Mouse (Mus musculus): ENCODE measurements around the gene H13. TPM values are rescaled to one million over a fixed set of nuclear protein-coding genes. Genes with fewer than 3 reads are reported as not detected.
A peak's percentile ranks its signal among the peaks of the same experiment; 100 is the strongest.

H13 gene
- total RNA-seq (2021): 100 to 1,000 TPM; 169 to 173 TPM
- long read RNA-seq, experiment 1, full-length matches to known transcripts: 350 of 451 reads
- long read RNA-seq, experiment 1, partial matches to known transcripts: 71 of 451 reads
- long read RNA-seq, experiment 1, other reads (novel, unspliced or antisense): 30 of 451 reads
- long read RNA-seq, experiment 2, full-length matches to known transcripts: 140 of 183 reads
- long read RNA-seq, experiment 2, partial matches to known transcripts: 28 of 183 reads
- long read RNA-seq, experiment 2, other reads (novel, unspliced or antisense): 15 of 183 reads

DNA sequence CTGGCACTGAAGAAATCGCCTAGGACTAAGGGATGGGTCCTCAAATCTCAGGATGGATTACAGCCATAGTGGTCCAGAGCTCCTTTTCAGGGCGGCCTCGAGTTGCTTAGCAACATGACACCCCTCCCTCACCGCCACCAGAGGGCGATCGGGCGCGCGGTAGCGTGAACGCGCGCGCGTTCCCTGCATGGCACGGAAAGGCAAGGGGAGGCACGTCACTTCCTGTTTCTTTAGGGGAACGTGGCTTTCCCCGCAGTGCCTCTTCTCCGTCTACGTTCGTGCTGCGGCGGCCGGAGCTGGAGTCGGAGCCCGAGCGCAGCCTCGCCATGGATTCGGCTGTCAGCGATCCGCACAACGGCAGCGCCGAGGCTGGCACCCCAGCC is at the start of gene H13:
Gene H13 (plus strand): TSS at position 206 of the 383 bp plus-strand sequence.
- peak; percentile 93 for DNase-seq

DNA sequence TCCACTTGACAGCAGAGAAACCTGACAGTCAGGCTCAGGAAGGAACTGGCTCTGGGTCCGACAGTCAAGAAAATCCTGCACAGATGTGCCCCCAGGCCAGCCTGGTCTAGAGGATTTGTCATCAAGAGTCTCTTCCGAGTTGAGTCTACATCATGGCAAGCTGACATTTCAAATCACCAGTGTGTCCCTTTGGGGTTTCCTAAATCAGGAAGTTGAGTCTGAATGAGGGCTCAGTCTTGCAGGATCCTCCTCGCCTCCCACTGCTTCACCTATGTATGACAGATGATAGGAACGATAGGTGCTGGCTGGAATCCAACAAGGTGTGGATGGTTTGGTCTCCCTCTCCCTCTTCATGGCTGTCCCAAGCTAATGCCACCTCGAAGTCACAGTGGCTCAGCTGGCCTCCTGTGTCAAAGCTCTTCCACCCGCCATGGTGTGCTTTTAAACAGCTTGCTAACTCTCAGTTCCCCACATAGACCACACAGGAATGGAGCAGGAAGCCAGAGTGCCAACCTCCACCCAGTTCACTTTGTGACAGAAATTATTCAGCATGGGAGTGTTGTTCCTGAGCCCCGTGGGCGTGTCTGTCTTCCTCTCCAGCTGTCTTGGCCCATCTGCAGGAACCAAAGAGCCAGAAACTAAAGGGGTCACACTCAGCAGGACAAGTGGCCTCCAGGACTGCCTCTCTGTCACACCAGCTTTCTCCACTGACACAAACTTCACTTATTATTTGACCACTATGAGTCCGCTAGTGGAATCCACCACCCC is 48.7 kb upstream of the H13 start:
- no peak for DNase-seq

DNA sequence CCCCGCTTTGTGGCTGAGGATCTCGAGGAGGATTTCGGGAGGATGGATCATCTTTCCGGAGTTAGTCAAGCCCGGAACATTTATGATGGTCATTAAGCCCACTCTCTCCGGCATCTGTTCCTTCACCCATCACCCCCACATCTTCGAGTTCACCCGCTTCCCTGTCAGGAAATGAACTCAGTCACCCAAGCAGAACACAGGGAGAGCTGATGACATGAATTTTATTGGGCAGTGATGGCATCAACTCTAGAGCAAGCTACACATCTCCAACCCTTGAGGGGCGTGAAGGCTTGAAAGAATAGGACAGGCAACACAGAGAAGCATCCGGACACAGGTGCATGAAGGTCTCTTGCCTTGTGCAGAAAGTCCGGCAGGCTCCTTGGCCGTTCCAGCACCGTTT is 47.1 kb upstream of the H13 start:
- DNase-seq: no peak

DNA sequence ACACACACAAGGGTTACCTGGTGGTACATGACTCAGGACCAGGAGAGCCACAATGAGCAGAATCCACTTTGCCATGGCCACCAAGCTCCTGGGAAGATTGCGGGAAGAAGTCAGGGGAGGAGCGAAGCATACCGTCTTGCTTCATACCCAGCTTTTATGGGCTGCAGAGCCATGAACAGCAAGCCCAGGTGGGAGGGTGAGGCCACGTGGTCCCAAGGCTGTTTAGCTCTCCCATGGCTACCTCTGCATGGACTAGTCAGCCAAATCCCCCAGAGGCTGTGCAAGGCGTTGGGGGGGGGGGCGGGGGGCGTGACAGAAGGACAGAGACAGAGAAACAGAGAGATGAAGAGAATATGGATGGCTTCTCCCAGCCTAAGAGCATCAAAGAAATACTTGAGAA is 46.3 kb upstream of the H13 start, which contains the start of gene Defb25:
Gene Defb25 (minus strand): TSS at position 101 of the 400 bp plus-strand sequence.
- no peak for DNase-seq

DNA sequence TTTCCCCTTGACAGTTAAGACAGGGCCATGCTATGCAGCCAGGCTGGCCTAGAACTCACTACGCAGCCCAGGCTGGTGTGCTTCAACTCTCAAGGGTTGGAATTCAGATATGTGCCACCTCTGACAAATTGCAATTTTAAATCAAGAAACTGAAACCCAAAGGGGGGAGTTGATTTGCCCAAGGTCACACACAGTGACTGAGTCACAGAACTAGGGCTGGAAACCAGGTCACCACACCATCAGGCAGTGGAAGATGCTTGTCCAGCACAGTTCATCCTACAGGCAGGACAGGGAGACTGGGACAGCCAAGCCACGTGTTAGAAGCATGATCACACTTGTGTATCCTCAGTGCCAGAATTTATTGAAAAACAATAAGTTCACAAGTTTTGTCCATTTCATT is 44.7 kb upstream of the H13 start:
- DNase-seq: peak; percentile 56 to 58

DNA sequence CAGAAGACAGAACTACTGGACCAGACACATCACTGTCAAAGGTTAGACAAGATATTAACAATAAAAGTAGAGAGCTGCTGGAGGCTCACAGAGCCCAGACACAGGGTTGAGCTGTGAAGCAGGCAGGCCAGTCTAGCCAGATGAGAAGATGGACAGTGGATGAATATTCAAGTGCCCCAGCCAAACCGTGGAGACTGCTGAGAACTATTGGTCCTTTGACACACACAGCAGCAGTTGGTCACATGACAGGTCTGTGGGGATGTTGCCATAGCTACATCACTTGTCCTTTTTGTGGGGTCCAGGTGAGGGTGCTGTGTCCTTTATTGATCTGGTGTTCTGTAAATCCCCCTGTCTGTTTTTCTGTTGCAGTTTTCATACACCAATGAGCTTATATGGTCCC is 44.0 kb upstream of the H13 start:
- no peak for DNase-seq

DNA sequence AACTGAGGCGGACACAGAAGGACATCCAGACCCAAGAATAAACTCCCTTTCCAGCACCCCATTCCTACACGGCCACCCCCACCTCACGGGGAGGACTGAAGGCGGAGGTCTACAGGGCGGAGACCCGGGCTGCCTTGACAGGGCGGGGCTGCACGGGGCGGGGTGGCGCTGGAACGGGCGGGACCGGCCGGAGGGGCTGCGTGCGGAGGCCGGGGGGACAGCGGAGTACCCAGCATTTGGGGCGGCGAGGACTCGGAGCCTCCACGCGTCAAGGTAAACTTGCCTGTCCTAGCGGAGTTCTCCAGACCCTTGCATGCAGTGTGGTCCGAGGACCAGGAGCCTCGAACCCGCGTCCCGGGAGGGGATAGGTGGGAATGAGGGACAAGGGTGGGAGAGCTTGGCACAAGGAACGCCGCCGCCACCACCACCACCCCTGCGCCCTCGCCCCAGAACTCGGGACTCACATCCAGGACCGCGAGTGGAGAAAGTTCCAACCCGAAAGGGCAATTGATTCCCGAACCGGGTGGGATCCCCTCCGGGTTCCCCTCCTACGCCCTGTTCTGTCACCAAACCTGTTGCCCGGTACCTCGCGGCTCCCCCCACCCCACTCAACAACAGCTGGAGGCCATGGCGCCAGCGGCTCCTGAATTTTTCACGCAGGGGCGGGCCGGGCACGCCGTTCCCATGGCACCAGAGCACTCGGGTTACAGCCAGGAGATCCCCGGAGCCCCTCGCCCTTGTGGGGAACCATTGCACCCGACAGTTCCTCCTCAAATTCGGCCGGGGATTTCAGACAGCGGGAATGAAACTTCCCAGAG is 42.3 kb upstream of the H13 start, which contains the start of gene Rem1:
Gene Rem1 (plus strand): TSS at position 178 of the 818 bp plus-strand sequence.
- peak; percentile 49 to 70 for DNase-seq

DNA sequence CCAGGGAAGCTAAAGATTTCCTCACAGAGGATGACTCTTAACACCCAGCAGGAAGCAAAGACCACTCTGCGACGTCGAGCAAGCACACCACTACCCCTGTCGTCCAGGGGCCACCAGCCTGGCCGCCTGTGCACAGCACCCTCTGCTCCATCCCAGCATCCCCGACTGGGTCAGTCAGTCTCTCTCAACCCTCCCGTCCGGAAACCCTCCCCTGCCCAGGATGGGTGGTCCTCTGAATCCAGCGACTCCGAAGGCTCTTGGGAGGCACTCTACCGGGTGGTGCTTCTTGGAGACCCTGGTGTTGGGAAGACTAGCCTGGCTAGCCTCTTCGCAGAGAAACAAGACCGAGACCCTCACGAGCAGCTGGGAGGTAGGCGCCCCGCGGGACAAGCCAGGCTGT is 41.2 kb upstream of the H13 start:
- DNase-seq: no peak

DNA sequence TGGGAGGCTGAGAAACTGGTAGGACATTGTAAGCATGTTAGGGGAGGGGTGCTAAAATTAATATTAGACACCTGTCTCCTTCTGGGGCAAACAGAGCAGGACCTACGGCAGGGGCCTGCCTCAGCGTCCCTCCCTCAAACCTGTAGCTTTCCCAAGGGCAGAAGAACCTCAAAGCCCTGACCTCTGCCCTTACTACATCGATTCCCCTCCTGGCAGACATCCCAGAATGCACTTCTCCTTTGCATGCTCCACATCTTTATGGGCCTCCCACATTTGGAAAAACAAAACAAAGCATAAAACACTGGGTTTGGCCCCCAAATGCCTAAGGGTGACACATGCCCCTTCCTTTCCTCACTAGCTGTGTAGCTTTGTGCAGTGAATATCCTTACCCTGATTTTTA is 40.0 kb upstream of the H13 start:
- no peak for DNase-seq

DNA sequence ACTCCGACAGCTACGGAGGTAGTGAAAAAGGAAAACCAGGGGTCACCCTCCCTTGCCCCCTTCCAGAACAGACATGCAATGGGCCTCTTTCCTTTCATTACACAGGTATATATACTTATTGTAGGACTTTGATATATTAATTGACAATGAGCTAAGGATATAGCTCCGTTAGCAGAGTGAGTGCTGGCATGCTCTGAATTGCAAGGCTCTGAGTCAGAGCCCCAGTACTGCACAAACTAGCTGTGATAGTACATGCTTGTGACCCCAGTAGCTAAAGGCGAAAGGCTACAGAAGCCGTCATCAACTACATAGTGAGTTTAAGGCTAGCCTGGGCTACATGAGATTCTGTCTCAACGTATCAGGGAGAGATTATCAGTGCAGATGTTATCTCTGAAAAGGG is 39.4 kb upstream of the H13 start:
- DNase-seq: no peak

DNA sequence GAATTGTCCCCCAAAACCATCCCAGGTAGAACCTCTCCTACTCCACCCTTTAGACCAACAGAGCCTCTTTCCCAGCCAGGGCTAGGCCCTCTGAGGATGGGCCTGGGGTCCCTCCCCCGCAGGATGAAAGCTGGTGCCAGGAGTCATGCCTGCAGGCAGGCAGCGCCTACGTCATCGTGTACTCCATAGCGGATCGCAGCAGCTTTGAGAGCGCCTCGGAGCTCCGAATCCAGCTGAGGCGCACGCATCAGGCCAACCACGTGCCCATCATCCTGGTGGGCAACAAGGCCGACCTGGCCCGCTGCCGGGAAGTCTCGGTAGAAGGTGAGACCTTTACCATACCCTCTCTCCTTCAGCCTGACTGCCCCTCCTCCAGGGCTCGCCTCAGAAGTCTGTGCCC is 35.9 kb upstream of the H13 start:
- DNase-seq: peak in 1 of 2 experiments; percentile 41

DNA sequence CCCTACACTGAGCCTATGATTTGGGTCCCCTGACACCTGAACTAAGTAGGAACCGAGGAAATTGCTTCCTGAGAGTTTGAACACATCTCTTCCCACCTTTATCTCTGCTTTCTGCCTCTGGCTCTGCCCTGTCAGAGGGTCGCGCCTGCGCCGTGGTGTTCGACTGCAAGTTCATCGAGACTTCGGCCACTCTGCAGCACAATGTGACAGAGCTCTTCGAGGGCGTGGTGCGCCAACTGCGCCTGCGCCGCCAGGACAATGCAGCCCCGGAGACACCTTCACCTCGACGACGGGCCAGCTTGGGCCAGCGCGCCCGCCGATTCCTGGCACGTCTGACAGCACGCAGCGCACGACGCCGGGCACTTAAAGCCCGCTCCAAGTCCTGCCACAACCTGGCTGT is 35.0 kb upstream of the H13 start:
- DNase-seq: no peak

DNA sequence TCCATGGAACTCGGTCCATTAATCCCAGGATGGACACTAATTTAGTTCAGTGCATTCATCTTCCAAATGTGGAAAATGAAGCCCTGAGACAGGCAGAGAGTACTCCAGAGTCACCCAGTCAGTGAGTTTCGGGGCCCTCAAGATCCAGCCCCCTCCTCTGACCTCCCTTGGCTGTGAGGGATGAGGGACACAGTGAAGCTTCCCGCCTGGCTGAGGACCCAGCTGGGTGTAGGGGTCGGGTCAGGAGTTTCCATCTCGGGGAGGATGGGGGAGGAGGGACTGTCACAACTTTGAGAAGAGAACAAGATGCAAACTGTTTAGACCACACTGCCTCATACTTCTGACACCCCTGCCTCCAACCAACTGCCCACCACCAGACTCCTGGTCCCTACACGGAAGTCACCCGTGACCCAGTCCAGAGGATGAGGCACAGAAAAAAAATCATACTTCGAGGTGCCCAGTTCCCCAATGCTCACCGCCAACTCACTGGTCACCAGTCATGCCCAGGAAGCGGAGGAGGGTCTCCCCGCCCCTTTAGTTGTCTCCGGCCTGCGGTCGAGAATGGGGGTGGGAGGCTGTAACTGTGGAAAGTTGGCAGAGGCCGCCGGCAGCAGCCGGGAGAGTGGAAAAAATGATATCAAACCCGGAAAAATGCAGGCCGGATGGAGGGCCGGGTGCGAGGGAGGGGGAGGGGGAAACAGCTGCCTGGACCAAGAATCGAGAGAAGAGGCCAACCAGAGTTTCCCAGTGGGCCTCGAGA is 32.8 kb upstream of the H13 start:
- DNase-seq: peak; percentile 52 to 74

DNA sequence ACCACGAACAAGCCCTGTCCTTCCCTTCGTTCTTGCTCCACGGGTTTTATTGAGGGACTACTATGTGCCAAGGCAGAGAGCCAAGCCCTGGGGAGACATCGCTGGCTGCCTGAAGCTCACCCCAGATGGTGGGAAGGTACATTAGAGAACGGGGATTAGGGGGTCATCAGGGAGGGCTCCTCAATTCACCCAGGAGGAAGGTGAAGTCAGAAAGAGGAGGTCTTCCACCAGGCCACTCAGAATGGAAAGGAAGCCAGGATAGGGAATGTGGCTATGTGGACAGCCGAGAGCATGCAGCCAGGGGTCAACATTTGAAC is 32.3 kb upstream of the H13 start:
- no peak for DNase-seq

DNA sequence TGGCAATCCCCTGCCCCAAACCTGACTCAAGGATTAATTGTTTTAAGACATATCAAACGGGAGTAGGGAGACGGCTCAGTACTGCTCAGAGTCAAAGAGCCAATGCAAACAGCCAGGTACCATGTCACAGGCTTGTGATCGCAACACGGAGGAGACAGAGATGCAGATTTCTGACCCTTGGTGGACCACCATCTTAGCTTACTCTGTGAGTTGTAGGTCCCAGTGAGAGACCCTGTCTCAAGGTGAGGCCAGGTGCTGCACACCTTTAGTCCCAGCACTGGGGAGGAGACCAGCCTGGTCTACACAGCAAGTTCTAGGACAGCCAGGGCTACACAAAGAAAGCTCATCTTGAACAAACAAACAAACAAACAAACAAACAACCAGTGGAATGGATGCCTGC is 31.9 kb upstream of the H13 start:
- DNase-seq: no peak

DNA sequence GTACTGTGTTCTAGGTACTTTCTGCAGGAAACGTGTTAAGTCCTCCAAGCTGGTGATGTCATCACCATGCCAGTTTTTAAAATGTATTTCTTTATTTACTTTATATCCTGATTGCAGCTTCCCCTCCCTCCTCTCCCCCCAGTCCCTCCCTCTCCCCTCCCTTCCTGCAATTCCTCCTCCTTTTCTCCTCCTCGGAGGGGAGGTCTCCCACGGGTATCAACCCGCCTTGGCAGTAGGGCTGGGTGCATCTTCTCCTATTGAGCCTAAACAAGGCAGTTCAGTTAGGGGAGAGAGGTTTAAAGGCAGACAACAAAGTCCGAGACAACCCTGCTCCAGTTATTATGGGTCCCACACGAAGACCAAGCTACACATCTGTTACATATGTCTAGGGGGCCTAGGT is 30.4 kb upstream of the H13 start:
- DNase-seq: no peak

DNA sequence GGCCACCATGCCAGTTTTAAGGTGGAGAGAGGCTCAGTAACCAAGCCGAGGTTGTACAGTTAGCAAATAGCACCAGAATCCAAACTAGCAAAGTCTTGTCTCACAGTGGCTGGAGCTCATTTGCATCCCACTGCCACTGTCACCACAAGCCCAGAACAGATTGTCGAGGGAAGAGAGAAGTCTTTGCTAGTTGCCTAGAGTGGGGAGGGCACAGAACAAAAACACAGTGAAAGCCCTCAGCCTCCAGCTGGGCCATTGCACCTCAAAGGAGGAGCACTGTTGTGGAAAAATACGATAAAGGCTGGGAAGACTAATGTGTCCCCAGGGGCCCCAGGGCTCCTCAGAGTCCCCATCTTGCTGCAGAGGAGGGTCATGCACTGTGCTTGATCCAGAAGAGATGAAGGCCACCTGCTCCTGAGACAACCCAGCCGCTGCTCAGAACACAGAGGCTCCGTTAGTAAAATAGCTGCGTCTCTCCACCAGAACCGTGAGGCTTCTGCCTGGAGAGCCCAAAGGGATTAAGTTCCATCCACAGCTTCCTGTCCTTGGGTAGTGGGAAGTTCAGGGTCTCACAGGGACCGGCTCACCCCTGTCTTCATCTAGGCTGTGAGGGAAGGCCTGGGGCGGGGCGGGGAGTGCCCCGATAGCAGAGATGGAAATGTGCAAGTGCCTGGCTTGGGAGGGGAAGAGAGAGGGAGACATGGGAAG is 29.7 kb upstream of the H13 start:
- DNase-seq: no peak

DNA sequence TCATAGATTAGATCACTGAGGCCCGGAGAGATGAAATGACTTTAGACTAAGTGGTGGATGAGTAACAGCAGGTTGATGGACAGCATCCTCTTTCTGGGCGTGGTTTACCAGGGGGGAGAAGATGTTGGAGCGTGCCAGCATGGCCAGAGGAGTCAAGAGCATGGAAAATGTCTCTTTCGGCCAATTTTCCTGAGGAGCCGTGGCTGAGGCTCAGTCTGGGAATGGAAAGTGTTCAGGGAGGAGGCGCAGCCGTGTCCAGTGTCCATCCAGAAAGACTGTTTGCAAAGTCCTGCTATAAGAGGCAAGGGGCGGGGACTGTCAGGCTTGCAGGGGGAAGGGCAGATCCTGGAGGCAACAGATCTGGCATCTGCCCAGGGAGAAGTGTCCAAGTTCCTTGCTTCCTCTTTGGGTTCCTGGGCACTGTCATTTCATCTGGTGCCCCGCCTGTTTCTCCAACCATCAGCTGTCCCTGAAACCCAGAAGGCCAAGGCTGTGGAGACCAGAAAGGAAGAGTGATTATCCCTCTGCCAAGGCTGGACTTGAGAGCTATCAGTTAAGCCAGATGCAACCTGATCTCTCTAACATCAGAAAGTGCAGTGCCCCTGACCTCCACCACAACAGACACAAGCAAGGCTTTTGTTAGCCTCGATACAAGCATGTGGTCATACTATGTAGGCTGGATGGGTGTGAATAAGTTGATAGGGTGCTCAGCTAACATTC is 16.2 kb upstream of the H13 start:
- peak; percentile 83 to 85 for DNase-seq

DNA sequence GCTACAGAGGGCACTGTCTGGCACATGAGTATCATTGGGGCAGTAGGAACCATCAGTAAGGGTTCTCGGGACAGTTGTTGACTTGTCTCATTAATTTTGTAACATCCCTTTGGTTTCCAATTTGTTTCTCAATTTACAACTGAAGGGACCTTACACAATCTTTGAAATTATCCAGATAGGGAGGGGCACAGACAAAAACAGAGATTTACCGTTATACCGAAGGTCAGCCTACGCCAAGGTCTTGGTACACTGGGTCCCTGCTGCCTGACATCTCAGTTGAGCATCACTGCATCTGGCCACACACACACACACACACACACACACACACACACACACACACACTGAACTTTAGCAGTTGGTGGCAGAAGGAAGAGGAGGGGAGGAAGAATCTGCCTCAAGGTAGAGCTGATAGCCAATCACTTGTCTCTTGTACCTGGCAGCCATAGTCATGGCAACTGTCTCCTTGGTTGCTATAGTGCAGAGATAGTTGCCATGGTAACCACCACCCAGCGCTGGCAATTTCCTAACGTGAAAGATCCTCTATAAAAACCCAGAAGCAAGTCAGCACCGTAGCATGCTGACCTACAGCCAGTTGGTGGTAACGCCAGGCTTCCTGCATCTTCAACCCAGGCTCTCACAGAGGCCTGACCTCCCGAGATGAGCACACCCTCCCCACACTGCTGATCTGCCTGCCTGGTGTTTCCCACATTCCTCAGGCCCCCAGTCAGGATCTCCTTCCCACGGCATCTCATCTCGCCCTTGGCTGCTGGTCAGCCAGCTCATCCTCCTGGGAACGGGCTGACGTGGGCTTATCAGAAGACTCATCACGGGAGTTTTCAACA is 15.2 kb upstream of the H13 start:
- DNase-seq: peak; percentile 76 to 77

DNA sequence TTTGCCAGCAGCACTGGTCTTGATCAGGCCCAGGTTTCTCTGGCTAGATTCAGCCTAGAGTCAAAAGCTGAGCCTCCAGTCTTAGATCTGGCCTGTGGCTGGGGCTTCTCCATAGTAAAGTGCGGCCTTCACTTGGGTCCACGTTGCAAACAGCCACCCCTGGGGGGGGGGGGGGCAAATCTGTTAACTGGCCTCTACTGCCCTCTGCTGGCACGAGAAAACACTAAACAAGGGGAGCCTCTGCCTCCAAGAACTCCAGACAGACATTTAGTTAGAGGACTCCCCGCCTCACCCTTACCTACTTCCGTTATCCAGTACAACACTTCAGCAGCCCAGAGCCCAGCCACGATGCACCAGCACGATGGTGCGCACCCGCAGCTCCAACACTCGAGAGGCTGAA is 11.9 kb upstream of the H13 start:
- peak; percentile 32 to 71 for DNase-seq
